Mouse (Mus musculus) layer of hippocampus, adult 18-20 months (tissue): ENCODE data around the gene Sigirr. TPM values are rescaled to one million over a fixed set of nuclear protein-coding genes. Genes with fewer than 3 reads are reported as not detected.
A peak's percentile ranks its signal among the peaks of the same experiment; 100 is the strongest.

ENCODE experiments used
- DNase-seq, 2 experiments: peaks; one replicate each; pipeline ENCODE4 v3.0.0; 2022; ENCODE audit warnings: low spot score in 2 of 2
- total RNA-seq, 2 experiments: library from RNA; stranded (reverse); gene quantifications; 2 replicates each; pipeline ENCODE4 v1.2.3; 2021

Sigirr gene
- total RNA-seq, 2 experiments from 2014 or later = 1.9 to 2.1 TPM

DNA sequence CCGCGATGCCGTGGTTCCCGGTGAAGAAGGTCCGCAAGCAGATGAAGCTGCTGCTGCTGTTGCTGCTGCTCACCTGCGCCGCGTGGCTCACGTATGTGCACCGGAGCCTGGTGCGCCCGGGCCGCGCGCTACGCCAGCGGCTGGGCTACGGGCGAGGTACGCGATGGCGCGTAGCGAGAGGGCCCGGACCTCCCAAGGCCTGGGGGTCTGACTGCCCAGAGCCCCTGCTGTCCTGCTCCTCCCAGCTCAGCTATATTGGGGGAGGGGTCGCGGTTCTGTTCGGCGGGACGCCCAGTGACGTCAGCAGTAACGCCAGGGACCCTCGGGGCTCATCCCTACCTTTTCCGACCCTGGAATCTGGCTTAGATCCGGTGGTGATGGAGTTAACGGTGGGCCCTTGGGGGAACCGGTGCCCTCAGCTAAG lies 39.1 kb downstream of the Sigirr start:
- DNase-seq = no peak

DNA sequence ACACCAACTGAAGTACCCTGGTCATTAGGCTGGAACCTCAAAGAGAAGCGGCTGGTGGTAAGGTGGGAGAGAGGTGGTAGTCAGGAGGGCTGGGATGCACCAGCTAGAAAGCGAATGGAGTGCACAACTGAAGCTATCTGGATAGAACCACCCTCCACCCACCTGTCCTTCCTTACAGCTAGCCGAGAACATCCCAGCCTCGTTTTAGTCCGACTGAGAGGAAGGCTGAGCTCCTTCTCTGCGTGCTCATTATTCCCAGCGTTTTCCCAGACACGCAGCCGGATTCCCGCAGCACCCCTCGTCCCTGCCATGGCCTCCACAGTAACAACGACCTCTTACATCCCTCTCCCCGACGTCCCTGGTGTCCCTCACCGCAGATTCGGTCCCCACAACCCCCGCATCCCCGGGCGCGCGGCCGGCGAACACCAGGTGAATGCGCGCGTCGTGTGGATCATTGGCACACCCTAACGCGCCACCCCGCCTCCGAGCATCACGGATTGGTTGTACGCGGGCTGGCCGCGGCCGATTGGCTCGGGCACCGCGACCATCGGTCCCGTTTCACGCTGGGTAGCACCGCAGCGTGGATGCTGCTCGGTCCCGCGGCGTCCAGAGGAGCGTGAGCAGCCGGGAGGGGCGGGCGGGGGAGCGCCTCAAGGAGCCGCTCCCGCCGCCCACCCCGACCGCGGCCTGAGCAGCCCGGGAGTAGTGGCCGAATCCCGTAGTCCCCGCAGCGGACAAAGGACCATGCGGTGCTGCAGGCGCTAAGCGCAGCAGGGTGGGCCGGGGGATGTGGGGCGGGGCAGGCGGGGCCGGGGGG lies 39.7 kb downstream of the Sigirr start, which contains the start of gene B4galnt4:
Gene B4galnt4 (plus strand): TSS at position 679 of the 817 bp plus-strand sequence.
- DNase-seq = peak; percentile 92 to 96

DNA sequence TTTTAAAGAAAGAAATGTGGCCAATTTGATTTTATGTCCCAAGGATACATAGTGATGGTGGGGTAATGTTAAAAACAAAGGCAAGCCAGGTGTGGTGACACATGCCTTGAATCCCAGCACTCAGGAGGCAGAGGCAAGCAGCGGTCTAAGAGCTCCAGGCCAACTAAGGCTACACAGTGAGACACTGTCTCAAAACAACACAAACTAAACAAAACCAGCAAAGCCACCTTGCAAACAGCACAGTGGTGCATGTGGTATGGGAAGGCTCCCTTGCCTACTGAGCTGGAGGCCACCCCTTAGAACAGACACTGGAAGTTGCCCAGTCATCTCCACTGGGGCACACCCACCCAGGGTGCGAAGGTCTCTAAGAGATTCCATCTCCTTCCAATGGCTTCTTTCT lies 40.4 kb downstream of the Sigirr start:
- no peak for DNase-seq

DNA sequence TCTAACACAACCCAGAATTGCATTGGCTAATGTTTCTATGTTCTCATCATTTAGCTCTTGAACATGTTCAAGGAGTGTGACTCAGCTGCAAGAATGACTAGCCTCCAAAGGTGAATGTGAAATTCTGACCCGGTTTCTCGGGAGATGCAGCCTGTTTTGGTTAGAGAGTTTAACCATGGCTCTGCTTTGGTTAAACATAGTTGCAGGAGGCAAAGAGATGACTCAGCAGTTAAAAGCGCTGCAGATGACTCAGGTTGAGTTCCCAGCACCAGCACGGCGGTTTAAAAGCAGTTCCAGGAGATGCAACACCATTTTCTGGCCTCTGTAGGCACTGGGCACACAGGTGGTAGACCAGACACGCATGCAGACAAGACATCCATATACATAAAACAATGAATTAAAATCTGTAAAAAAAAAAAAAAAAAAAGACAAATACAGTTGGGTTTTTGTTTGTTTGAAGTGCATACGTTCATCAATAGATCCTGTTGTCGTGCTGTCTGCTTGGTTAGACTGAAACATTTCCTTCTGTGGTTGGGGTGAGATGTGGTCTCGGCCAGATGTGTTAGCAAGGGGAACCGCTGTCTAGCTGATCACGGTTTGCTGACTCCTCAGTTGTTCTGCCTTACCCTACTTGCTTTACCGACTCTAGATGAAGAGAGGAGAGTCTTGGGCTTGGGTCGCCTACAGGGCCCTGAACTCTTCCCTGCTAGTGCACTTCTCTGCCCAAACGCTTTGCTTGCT lies 41.6 kb downstream of the Sigirr start:
- DNase-seq = no peak

DNA sequence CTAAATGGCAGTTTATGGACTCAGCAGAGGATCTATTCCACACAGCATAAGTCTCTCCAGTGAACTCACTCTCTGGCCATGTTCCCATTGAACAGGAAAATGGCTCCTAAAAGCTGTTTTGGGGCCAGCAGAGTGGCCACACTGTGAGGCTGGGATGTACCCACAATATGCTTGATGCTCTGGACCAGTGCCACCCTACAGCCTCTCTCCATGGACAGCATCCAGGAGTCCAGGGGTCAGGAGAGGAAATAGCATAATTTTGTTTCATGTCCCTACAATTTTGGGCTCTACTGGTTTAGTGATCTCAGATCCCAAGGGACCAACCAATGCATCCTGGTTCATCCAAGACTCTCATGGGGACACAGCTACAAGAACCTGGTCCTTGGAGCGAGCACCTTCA lies 42.8 kb downstream of the Sigirr start:
- no peak for DNase-seq

DNA sequence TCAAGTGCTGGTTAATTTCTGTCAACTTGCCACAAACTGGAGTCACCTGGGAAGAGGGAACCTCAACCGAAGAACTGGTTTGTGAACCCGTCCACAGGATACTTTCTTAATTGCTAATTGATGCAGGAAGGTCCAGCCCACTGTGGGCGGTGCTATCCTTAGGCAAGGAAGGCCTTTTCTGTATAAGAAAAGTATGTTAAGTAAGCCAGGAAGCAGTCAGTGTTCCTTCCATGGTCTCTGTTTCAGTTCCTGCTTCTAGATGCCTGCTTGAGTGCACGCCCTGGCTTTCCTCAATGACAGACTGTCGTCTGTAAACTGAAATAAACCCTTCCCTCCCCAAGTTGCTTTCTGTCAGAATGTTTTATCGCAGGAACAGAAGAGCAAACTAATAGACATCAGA lies 43.4 kb downstream of the Sigirr start:
- DNase-seq = no peak

DNA sequence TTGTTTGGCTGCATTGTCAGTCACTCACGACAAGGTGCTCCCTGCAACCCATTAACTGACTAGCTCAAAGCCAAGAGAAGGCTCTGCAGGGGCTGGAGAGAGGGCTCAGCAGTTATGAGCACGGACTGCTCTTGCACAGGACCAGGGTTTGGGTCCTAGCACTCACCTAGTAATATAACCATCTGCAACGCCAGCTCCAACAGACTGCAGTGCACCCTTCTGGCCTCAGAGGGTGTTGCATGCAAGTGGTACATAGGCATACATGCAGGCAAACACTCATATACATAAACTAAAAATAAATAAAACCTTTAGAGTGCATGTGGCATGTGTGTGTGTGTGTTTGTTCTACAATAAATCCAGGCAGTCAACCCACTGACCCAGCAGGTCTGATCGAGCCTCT lies 44.6 kb downstream of the Sigirr start:
- no peak for DNase-seq

DNA sequence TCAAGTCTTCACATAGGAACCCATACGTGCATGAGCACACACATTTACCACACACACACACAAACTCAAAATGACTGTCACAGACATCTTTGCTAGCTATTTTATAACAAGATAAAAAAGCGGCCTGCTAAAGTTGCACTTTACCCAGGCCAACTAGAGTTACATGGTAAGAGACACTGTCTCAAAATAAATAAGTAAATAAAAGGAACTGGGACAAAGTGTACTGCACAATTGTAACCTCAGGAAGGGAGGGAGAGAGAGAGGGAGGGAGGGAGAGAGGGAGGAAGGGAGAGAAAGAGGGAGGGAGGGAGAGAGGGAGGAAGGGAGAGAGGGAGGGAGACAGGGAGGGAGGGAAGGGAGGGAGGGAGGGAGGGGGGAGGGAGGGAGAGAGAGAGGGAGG lies 48.0 kb downstream of the Sigirr start:
- no peak for DNase-seq

DNA sequence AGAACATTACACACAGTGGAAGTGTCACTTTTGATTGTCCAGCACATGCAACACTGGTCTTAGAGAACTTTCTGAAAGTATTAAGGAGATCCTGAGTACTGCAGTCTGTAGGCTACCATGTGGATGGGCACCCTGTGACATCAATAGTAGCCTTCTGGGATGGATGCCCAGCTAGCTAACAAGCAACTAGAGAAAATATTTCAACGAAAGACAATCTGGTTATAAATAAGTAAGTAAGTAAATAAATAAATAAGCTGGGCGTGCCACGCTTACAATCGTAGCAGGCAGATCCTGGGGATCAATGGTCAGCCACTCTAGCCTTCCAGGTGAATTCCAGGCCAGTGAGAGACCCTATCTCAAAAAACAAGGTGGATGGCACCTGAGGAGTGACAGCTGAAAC lies 48.4 kb downstream of the Sigirr start:
- no peak for DNase-seq

DNA sequence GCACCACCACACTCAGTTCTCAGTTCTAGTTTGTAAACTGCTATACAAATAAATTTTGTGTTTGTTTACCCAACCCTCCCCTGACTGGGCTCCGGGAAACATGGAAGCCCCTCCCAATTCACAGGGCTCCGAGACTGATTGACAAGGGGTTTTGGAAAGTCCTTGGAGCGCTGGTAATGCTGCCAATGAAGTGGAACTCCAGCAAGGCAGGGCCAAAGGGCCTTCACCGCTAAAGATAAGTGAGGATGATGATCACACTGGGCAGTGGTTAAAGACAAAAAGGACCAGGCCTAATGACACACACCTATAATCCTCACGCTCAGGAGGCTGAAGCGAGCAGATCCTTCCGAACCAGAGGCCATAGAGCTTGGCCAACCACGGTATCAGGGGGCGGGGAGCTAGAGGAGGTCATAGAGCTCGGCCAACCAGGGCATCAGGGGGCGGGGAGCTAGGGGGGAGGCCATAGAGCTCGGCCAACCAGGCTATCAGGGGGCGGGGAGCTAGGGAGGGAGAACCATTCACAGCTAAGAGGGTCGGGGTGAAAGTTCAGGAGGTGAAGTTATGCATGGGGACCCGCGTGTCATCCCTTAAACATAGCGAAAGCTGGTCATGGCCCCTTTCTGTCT lies 49.2 kb downstream of the Sigirr start:
- no peak for DNase-seq

DNA sequence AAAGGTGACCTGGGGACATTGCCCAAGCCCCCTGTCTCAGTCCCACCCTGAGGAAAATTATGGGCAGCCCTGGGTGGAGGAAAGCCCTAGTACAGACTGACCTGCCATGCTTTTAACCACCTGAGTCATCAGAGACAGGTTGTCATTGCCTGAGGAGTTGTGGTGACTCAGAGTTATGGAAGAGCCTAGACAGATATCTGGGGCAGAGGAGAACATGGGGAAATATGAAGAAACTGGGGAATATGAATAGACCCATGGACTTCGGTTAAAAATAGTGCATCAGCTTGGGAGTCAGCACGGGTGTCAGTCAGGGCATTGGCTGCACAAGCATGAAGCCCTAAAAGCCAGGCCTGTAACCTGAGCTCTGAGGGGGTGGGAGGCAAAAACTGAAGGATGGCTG lies 51.0 kb downstream of the Sigirr start:
- DNase-seq = no peak

DNA sequence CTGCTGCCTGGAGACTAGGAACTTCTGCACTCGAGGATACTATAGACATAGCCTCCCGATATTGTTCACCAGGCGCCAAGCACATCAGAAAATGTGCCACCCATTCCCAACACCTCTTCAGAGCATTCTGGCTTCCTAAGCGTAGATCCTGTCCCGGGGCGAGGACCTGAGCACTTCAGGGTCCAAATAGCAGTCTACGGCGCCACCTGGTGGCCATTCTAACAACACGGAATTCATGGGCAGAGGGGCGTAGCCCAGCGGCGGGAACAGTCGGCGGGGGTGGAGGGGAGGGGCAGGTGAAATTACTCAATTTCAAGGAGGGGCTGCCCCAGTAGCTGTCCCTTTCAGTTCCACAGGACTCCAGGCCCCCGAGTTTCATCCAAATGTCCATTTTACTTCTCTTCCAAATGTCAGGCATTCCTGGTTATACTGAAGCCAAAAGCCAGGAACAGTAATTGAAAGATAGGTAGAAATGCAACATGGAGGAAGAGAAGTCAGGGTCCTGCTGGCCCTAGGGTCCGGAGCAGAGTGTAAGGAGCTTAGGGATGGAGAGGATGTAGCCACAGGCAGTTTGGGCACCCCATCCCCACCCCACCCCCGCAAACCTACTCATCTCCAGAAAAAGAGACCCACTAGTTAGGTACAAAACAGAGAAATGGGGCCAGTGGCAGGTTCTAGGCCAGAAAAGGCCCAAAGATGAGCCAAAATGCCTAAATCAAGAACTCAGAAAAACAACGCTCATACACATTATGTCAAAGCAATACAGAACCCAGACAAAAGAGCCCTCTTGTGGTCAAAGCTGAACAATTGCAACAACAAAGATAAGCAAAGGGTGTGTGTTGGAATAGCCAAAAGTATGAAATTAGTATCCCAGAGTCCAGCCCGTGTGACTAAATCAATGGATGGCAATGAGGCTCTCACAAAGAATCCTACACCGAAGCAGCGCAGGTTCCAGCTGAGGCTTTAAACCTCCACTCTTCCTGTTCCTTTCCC lies 51.9 kb downstream of the Sigirr start:
- peak; percentile 79 to 93 for DNase-seq

DNA sequence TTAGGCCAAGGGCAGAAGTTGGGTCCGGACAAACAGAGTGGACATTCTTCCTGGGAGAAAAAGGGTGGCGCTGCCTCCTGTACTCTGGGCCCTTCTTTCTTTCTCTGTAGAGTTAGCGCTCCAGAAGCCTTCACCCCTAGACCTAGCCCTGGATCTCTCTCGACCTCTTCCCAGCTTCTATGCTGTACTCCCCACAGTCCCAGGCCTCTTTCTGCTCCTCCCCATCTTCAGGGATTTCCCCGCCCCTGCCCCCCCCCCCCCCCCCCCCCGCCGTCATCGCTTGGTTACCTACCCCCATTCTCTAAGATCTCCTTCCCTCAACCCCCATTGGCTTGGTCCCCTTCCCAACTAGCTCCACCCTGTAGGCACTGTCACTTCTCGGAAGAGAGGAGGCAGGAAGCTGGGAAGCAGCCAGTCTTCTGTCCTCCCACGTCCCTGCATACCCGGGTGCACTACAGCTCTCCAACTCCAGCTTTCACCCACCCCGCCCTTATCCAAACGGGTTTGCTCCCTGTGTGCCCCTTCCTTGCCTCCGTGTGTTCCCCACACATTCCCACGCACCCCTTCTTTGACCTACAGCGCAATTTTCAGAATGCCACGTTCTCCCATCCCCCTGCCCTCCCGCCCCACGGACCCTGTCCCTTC lies 52.7 kb downstream of the Sigirr start:
- DNase-seq = peak; percentile 80 to 84

DNA sequence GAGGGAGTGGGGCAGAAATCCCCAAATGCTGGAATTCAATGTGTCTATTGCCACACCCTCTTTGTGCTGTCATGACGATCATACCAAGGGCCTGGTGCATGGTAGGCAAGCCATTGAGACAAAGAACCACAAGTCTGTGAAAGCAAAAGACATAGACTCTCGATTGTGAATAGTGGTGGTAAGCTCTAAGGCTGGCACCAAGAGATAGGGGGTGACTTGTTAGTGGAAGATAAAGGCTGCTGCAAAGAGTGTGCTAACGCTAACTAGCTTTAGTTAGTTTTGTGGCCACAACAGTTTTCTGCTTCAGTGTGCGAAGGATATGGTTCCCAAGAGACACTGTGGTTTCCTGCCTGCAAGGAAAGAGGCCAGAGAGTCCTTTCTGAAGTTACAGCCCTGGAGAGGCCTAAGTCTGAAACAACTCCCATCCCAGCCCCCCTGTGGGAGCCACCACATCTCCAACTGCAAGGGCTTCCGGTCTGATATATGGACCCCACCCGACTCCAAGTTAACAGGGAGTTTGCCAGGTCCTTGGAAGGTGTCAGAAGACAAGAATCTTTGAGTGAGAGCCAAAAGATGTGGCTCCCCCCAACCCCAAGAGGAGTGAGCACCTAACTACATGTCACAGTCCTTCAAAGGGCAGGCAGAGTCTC lies 53.3 kb downstream of the Sigirr start:
- DNase-seq = no peak

DNA sequence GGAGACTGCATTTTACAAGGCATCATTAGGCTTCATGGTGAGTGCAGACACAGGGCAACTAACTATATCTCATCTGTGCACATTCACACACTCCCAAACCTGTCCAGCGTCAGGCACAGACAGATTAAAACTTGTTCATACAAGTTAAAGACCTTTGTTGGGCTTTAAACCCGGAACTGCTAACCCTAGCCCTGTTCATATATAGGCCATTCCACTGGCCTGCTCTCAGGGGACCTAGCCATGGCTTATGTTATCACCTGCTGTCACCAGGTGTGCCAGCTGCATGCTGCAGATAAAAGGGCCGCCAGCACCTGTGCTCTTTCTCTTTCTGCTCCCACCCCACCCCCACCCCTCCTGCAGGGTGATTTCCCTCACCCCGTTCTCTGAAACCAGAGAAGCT lies 57.8 kb downstream of the Sigirr start:
- no peak for DNase-seq

DNA sequence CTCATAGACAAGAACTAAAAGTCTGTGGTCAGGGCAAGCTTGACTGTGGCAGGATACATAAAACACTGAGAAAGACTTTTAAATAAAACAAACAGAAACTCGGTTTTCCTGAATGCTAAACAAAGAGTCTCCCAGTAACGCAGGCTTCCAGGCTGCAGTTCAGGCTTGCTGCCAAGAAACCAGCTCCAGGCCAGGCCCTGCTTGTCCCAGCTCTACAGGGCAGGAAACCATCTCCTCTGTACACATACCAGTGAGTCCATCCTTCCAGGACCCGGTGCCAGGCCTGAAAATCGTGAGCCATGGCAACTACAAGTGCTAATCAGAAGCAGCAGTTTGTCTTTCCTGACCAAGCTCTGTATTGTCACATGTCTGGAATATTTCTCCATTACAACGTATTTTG lies 58.7 kb downstream of the Sigirr start:
- DNase-seq = peak in 1 of 2 experiments; percentile 39
